17 mouse cellular contexts compared by ENCODE assay signal in genomic region chr1:180013479-180013878, GRCm38 (mm10). TPM values are rescaled to one million over a fixed set of nuclear protein-coding genes. Genes with fewer than 3 reads are reported as not detected.
DNase-seq lines count a peak whose midpoint lies in the region; ATAC-seq lines count a peak whose summit lies in the region.
"Had no signal": no experiment of that assay in that cellular context is flagged by ENCODE, and none has a peak within 500 bp of the region (broad histone marks: within the 10 kb centered on the region; RNA-seq: fewer than 3 reads in every experiment).

No protein-coding gene starts in this region.

- H3K9ac ChIP-seq in intestine, embryonic 16.5 days (ENCODE audit: low read depth, low read length) = no peak overlapping the region
- H3K9ac ChIP-seq in stomach, embryonic 14.5 days (replicated peaks; ENCODE audit: low read depth, low read length) = no peak overlapping the region
- no peak overlapping the region for H3K9ac ChIP-seq in stomach, embryonic 16.5 days (ENCODE audit: low read length)
- H3K9ac ChIP-seq: embryonic facial prominence, embryonic 12.5 days; forebrain, embryonic 13.5 days; forebrain, embryonic 15.5 days had no signal

- H3K4me2 ChIP-seq in intestine, embryonic 16.5 days (ENCODE audit: low read depth, low read length) = no peak overlapping the region
- H3K4me2 ChIP-seq in stomach, embryonic 14.5 days (replicated peaks; ENCODE audit: low read depth, low read length) = no peak overlapping the region
- H3K4me2 ChIP-seq in stomach, embryonic 16.5 days (ENCODE audit: low read depth, low read length) = no peak overlapping the region
- H3K4me2 ChIP-seq: embryonic facial prominence, embryonic 12.5 days; forebrain, embryonic 13.5 days; forebrain, embryonic 15.5 days had no signal

- ATAC-seq in intestine, embryonic 16.5 days = peak; percentile 85
- peak; percentile 78; the same call in 1 of the 2 replicates for ATAC-seq in stomach, embryonic 14.5 days (ENCODE audit: insufficient number of reproducible peaks, insufficient read depth, low FRiP score, low read depth)
- ATAC-seq in stomach, embryonic 16.5 days (ENCODE audit: insufficient read depth, low FRiP score) = peak; percentile 86
- ATAC-seq: forebrain, embryonic 13.5 days; forebrain, embryonic 15.5 days had no signal

- H3K36me3 ChIP-seq in intestine, embryonic 16.5 days (ENCODE audit: control insufficient read depth, insufficient read depth, low read length) = no peaks in the 10 kb centered on the region
- no peaks in the 10 kb centered on the region for H3K36me3 ChIP-seq in stomach, embryonic 14.5 days (ENCODE audit: control insufficient read depth, insufficient read depth, low read length)
- H3K36me3 ChIP-seq in stomach, embryonic 16.5 days (ENCODE audit: control insufficient read depth, insufficient read depth, low read length) = no peaks in the 10 kb centered on the region
- H3K36me3 ChIP-seq in heart, embryonic 10.5 days = no peaks in the 10 kb centered on the region
- H3K36me3 ChIP-seq: embryonic facial prominence, embryonic 10.5 days; embryonic facial prominence, embryonic 12.5 days; forebrain, embryonic 15.5 days had no signal

- 64% methylated on average over 4 of the region's 4 CpGs for WGBS in intestine, embryonic 16.5 days
- WGBS in stomach, embryonic 14.5 days = 76% methylated on average over 4 of the region's 4 CpGs
- WGBS in stomach, embryonic 16.5 days = 69% methylated on average over 4 of the region's 4 CpGs
- 78% methylated on average over 4 of the region's 4 CpGs for WGBS in heart, embryonic 10.5 days

- H3K27me3 ChIP-seq in intestine, embryonic 16.5 days (replicated peaks; ENCODE audit: control insufficient read depth, insufficient read depth, low read length) = no peaks in the 10 kb centered on the region
- no peaks in the 10 kb centered on the region for H3K27me3 ChIP-seq in stomach, embryonic 14.5 days (ENCODE audit: control insufficient read depth, insufficient read depth, low read length)
- H3K27me3 ChIP-seq in stomach, embryonic 16.5 days (ENCODE audit: control insufficient read depth, insufficient read depth, low read length) = no peaks in the 10 kb centered on the region
- no peaks in the 10 kb centered on the region for H3K27me3 ChIP-seq in heart, embryonic 10.5 days (ENCODE audit: insufficient read depth, poor library complexity, severe bottlenecking)
- H3K27me3 ChIP-seq: embryonic facial prominence, embryonic 12.5 days; forebrain, embryonic 13.5 days; forebrain, embryonic 15.5 days had no signal

- H3K27ac ChIP-seq in intestine, embryonic 16.5 days (ENCODE audit: low read length) = no peak overlapping the region
- H3K27ac ChIP-seq in stomach, embryonic 14.5 days (ENCODE audit: low read length) = no peak overlapping the region
- peak overlapping the region; percentile 1; the same call in 1 of the 2 replicates for H3K27ac ChIP-seq in stomach, embryonic 16.5 days (ENCODE audit: low read length)
- H3K27ac ChIP-seq in heart, embryonic 10.5 days = no peak overlapping the region
- H3K27ac ChIP-seq: embryonic facial prominence, embryonic 10.5 days; embryonic facial prominence, embryonic 12.5 days; forebrain, embryonic 13.5 days; forebrain, embryonic 15.5 days had no signal

- no peak overlapping the region for H3K4me3 ChIP-seq in intestine, embryonic 16.5 days (ENCODE audit: low read length)
- no peak overlapping the region for H3K4me3 ChIP-seq in stomach, embryonic 14.5 days (ENCODE audit: low read depth, low read length)
- no peak overlapping the region for H3K4me3 ChIP-seq in stomach, embryonic 16.5 days (replicated peaks; ENCODE audit: low read length)
- no peak overlapping the region for H3K4me3 ChIP-seq in heart, embryonic 10.5 days
- H3K4me3 ChIP-seq: embryonic facial prominence, embryonic 10.5 days; embryonic facial prominence, embryonic 12.5 days; forebrain, embryonic 13.5 days; forebrain, embryonic 15.5 days had no signal

- H3K9me3 ChIP-seq in intestine, embryonic 16.5 days (ENCODE audit: control insufficient read depth, low read length) = no peaks in the 10 kb centered on the region
- no peaks in the 10 kb centered on the region for H3K9me3 ChIP-seq in stomach, embryonic 14.5 days (ENCODE audit: control insufficient read depth, low read depth, low read length)
- H3K9me3 ChIP-seq in stomach, embryonic 16.5 days (replicated peaks; ENCODE audit: control insufficient read depth, low read length) = no peaks in the 10 kb centered on the region
- H3K9me3 ChIP-seq in heart, embryonic 10.5 days = no peaks in the 10 kb centered on the region
- H3K9me3 ChIP-seq: embryonic facial prominence, embryonic 10.5 days; embryonic facial prominence, embryonic 12.5 days; forebrain, embryonic 13.5 days; forebrain, embryonic 15.5 days had no signal

- no peaks in the 10 kb centered on the region for H3K4me1 ChIP-seq in intestine, embryonic 16.5 days (ENCODE audit: control insufficient read depth, insufficient read depth, low read length)
- no peaks in the 10 kb centered on the region for H3K4me1 ChIP-seq in stomach, embryonic 14.5 days (ENCODE audit: control insufficient read depth, insufficient read depth, low read length)
- H3K4me1 ChIP-seq in stomach, embryonic 16.5 days (ENCODE audit: control insufficient read depth, insufficient read depth, low read length) = no peaks in the 10 kb centered on the region
- H3K4me1 ChIP-seq in heart, embryonic 10.5 days = no peaks in the 10 kb centered on the region
- H3K4me1 ChIP-seq: embryonic facial prominence, embryonic 10.5 days; embryonic facial prominence, embryonic 12.5 days; forebrain, embryonic 13.5 days; forebrain, embryonic 15.5 days had no signal

- no peak for DNase-seq in heart, embryonic 10.5 days (ENCODE audit: low spot score)
- no peak for DNase-seq in frontal cortex, postnatal 36 days (ENCODE audit: low spot score in 2 of 2)
- DNase-seq in spleen, adult 12 weeks (ENCODE audit: low spot score) = no peak
- DNase-seq: adrenal gland, adult 2 months; adrenal gland, postnatal 10 days; adrenal gland, postnatal 25 days; cerebellum, adult 11 months; cerebellum, adult 8-10 months; cerebellum, adult 9-11 months; cerebellum, postnatal 14 days had no signal

RNA-seq across cellular contexts. Expression of gene Cdc42bpa, which starts 53.2 kb away (rescaled TPM):
- polyA plus RNA-seq in intestine, embryonic 16.5 days (2015; fragmentation: Nextera tagmentation; extraction: Ambion mirVana) = 8.2 and 8.6 TPM in 2 replicates
- 22.7 and 26.1 TPM in 2 replicates for polyA plus RNA-seq in stomach, embryonic 14.5 days (2014; fragmentation: Nextera tagmentation; extraction: Ambion mirVana)
- polyA plus RNA-seq in stomach, embryonic 16.5 days (2015; fragmentation: Nextera tagmentation; extraction: Ambion mirVana) = 14.1 and 16.3 TPM in 2 replicates
- 12.0 and 14.8 TPM in 2 replicates for polyA plus RNA-seq in heart, embryonic 10.5 days (2016; fragmentation: Nextera tagmentation; extraction: Ambion mirVana)
